Mouse (Mus musculus): Measurements from ENCODE around the gene Plxna2. TPM values are rescaled to one million over a fixed set of nuclear protein-coding genes. Genes with fewer than 3 reads are reported as not detected.

Plxna2 gene
- polyA plus RNA-seq, 2 experiments from 2014 or later, result not detected

DNA sequence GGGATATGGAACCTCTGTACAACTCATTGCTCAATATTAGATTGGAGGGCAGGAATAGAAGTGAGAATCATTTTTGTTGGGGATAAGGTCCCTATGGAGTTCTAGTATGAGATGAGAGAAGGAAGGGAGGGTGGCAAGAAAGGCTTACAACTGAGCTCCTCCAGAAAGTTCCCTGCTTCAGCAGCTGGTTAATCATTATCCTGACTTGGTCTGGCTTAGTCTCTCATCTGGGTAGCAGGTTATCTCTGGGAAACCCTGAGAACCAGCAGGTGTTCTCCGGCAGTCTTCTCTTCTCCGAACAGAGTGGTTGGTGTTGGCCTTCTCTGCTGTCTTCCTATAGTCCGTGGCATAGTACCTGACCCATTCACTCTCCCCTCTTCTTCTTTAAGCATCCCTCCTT is 5.6 kb downstream of the Plxna2 start:
- no peak for ATAC-seq

DNA sequence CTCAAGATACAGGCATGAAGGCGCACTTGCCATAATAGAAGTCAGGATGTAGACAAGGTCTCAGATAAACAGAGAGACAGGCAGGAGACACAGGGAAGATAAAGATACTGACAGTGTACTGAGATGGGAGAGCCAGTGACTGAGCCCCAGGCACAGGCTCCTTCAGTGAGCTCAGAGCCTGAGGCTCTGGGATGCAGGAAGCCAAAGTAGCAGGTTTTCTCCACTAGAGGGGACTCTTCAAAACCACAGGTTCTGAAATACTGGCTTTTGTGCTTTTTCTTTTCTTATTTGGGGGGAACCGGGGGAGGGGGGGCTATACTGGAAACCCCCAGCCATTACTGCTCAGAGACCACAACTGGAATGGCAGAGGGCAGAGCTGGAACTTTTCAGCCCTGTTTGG is 6.4 kb downstream of the Plxna2 start:
- ATAC-seq, result no peak

- no peak for ATAC-seq
These were observed 7.0 kb downstream of the Plxna2 start for GRCm38 (mm10) chr1:194624973-194625372.

GRCm38 (mm10) chr1:194626109-194626508 is 8.1 kb downstream of the Plxna2 start:
- ATAC-seq, result no peak

GRCm38 (mm10) chr1:194627286-194627685 is 9.3 kb downstream of the Plxna2 start:
- ATAC-seq, result no peak

GRCm38 (mm10) chr1:194629135-194629689 is 11.2 kb downstream of the Plxna2 start:
- no peak for ATAC-seq

- ATAC-seq, result no peak
These were observed 12.6 kb downstream of the Plxna2 start for GRCm38 (mm10) chr1:194630498-194631056.

DNA sequence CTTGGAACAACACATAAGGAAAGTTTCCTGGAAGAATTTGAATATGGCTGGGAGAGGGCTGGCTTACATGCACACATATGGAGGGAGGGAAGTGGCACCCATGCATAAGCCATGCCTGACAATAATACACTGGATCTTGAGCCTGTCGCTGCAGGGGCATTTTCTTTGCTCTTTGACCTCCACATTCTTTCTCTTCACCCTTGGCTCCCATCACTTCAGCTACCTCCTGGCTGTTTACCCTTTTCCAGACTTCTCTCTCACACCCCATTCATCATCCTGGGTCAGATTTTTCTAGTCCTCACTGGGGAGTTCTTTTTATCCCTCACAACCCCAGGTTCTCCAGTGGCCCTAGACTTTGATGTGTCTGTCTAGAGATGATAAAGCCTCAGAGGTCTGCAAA is 13.6 kb downstream of the Plxna2 start:
- ATAC-seq, result no peak

- no peak for ATAC-seq
These were observed 14.0 kb downstream of the Plxna2 start for GRCm38 (mm10) chr1:194632029-194632428.

GRCm38 (mm10) chr1:194635411-194635810 is 17.4 kb downstream of the Plxna2 start:
- no peak for ATAC-seq

- no peak for ATAC-seq
These were observed 17.9 kb downstream of the Plxna2 start for GRCm38 (mm10) chr1:194635942-194636341.

- no peak for ATAC-seq
These were observed 19.6 kb downstream of the Plxna2 start for GRCm38 (mm10) chr1:194637391-194638304.

- no peak for ATAC-seq
These were observed 23.7 kb downstream of the Plxna2 start for GRCm38 (mm10) chr1:194641601-194642301.

DNA sequence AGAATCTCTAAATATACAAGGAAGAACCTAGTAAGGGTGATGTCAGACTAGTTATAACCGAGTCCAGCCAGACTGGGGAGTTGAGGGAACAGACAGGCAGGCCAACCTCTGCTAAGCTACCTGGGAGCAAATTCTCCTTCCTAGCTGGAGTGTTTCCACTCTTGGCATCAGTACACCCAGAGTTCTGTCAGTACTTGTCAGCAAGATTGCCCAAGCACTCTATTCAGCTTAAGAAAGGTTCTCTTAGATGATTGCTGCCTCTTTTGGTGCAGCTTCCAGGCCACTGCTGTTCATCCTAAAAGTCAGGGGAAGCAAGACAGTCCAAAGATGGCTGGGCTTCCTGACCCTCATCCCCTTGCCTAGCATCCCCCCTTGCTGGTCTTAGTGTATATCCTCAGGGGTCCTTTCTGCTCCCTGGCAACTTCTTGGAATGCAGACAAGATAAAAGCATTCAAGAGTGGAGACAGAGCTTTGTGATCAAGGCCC is 24.3 kb downstream of the Plxna2 start:
- no peak for ATAC-seq

DNA sequence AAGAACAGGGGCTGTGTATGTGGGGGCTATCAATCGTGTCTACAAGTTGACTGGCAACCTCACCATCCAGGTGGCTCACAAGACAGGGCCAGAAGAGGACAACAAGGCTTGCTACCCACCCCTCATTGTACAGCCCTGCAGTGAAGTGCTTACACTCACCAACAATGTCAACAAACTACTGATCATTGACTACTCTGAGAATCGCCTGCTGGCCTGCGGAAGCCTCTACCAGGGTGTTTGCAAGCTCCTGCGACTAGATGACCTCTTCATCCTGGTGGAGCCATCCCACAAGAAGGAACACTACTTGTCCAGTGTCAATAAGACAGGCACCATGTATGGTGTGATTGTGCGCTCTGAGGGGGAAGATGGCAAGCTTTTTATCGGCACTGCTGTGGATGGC is 25.9 kb downstream of the Plxna2 start:
- no peak for ATAC-seq

DNA sequence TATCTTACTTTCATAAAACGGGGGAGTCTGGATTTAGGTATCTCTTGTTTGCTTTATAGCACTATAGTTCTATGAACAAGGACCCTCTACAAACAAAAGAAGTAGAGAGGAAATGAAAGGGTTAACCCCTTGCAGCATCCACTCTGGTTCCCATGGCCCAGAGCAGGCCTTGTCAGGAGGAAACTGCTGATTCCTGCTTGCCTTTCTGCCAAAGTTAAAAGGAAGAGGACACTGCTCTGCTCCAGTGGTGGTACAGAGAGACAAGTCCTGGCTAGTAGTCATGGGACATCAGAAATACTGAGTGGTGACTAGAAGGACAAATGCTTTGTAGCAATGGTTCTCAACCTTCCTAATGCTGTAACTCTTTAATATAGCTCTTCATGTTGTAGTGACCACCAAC is 27.9 kb downstream of the Plxna2 start:
- ATAC-seq, result no peak

DNA sequence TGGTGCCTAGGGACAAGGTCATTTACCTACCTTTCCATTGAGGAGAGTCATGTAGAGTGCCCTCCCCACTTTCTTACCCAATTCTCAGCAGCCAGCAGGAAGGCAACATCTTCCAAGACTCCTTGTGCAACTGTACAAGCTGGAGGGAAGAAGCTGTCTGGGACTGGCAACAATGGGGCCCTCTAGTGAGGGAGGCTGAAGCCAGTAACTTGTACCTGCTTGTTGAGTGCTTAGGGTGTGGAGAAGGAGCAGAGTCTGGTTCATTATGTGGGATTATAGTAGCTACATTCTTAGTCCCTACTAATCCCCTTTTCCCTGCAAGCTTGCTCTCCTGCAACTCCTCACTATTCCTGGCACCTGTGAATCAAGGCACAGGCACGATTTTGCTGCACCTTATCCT is 32.1 kb downstream of the Plxna2 start:
- ATAC-seq, result no peak

- no peak for ATAC-seq
These were observed 32.5 kb downstream of the Plxna2 start for GRCm38 (mm10) chr1:194650566-194650965.

DNA sequence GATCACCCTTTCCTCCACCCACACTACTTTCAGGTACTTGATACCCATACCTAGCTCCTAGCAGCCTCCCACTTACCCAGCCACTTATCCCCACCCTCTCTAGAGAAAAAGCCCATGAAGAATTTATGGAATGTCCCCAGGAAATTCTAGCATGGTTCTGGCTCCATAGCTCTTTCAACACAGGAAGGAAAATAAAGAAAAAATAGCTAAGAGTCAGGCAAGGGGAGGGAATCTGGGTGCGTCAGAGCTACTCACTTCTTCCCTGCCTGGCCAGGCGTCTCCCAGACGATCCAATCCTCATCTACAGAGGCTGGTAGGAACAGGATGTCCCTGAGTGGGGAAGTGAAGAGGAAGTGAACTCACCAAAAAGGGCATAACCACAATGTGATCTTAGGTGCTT is 34.0 kb downstream of the Plxna2 start:
- ATAC-seq, result no peak

DNA sequence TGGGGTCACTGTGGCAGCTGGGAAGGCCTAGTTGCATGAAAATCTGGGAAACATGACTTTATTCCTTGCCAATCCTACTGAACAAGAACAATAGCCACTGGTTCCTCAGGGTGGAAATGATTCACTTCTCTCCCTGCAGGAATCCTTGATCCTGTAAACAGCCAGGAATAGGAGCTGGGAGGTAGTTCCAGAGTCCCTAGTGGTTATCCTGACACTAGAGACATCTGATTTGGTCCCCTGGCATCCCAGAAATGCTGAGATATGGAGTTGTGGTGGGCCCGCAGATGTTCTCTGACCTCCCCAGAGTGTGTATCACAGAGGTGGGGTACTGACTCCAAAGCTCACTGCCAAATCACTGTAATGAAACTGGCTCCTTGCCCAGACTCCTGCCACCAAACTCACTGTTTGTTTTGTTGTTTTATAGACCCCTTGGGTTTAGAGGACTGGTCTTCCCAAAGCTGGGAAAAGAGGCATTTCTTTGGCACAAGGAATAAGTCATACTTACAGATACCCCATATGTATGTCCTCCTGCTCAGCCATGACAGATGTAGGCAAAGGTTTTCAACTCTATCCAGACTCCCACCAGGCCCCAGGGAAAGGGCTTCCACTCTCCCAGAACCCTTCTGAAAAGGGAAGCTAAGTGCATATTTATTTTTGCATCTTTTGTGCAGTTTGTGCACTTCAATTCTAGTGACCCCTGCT is 40.6 kb downstream of the Plxna2 start:
- no peak for ATAC-seq

DNA sequence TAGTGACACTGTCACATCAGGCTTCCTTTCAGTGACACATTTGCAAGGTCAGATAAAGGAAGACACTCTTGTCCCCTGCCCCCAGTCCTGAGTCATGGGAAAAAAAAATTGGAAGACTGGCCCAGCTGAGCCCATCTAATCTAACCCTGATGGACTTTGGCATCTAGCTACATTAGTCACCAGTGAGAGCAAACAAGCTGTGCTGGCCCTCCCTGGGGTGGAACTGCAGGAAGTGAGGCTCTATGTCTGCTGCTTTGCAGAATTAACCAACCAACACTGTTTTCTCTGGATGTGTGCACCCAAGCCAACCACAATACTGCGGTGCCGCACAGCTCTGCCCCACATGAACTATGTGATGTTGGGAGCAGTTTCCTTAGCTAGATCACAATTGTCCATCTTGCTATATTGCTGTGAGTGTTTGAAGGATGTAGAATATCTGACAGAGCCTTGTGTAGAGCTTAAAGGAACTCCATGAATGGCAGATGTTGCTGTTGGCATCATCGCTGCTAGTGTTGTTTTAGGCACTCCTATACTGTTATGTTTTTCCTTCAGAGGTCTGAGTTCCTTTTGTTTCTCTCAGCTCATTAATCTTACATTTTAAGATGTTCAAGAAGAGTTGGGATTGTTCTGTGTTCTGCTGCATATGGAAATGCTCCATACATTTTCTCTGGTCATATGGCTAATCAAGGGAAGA is 42.6 kb downstream of the Plxna2 start:
- no peak for ATAC-seq

- no peak for ATAC-seq
These were observed 45.0 kb downstream of the Plxna2 start for GRCm38 (mm10) chr1:194663021-194663420.

Measured in activated CD4-positive, CD25-positive, alpha-beta regulatory T cell, adult 4 months (primary cell).